Mouse (Mus musculus) CH12.LX (cell line): ENCODE results near the gene Tmem60. TPM values are rescaled to one million over a fixed set of nuclear protein-coding genes. Genes with fewer than 3 reads are reported as not detected.

Experiments used
- DNase-seq: peaks from one replicate; pipeline ENCODE4 v3.0.0-alpha.2; 2013; ENCODE audit errors: extremely low read depth
- H3K27ac ChIP-seq: 2 replicates; pipeline ENCODE4 v1.5.1; 2012; ENCODE audit warnings: low read depth, mild to moderate bottlenecking, control low read depth, moderate library complexity; ENCODE audit not compliant: insufficient read depth
- H3K27me3 ChIP-seq: replicated peaks from 2 replicates; pipeline ENCODE3; 2012; ENCODE audit warnings: inconsistent platforms
- H3K36me3 ChIP-seq, 2 experiments: replicated peaks in 1 of 2; 2 replicates each; pipeline versions ENCODE3 to v1.6.1; 2012; ENCODE audit warnings: inconsistent platforms in 1 of 2, low read length in 1 of 2, mild to moderate bottlenecking in 1 of 2, mixed read lengths in 1 of 2, moderate library complexity in 1 of 2; ENCODE audit not compliant: control insufficient read depth in 1 of 2, insufficient read depth in 1 of 2
- H3K4me1 ChIP-seq, 2 experiments: 2 replicates each; pipeline ENCODE4 v1.6.1; 2012; ENCODE audit warnings: inconsistent platforms in 1 of 2, moderate library complexity in 1 of 2; ENCODE audit not compliant: insufficient read depth in 2 of 2, control insufficient read depth in 1 of 2
- H3K4me2 ChIP-seq: 2 replicates; pipeline ENCODE4 v1.6.1; 2012; ENCODE audit warnings: low read depth, mild to moderate bottlenecking, control low read depth; ENCODE audit not compliant: poor library complexity, insufficient read depth, severe bottlenecking
- H3K4me3 ChIP-seq, 3 experiments: fragments of 150-350 bp in 1 of 3; sonication (generic) in 1 of 3; replicated peaks in 1 of 3; 2 replicates each; pipeline versions ENCODE3 to v1.5.1; 2011 to 2012; ENCODE audit warnings: low read depth in 2 of 3, low read length in 2 of 3, mild to moderate bottlenecking in 2 of 3, moderate library complexity in 2 of 3, control low read depth in 1 of 3, improper control_type of control experiment in 1 of 3, inconsistent platforms in 1 of 3, mixed read lengths in 1 of 3; ENCODE audit not compliant: poor library complexity in 1 of 3
- H3K79me2 ChIP-seq: replicated peaks from 2 replicates; pipeline ENCODE4 v1.6.1; 2012; ENCODE audit warnings: mild to moderate bottlenecking, moderate library complexity; ENCODE audit not compliant: control insufficient read depth, poor library complexity, insufficient read depth, severe bottlenecking; ENCODE audit errors: extremely low read depth
- H3K9ac ChIP-seq: 2 replicates; pipeline ENCODE4 v1.6.1; 2012; ENCODE audit warnings: low read depth, mild to moderate bottlenecking, control low read depth, moderate library complexity; ENCODE audit not compliant: insufficient read depth
- H3K9me3 ChIP-seq: replicated peaks from 2 replicates; pipeline ENCODE3; 2012; ENCODE audit warnings: low read length, inconsistent platforms, mixed read lengths
- BHLHE40 ChIP-seq: IDR thresholded peaks from 2 replicates; pipeline ENCODE4 v1.6.1; 2011; ENCODE audit warnings: mild to moderate bottlenecking, low read depth, low read length, improper control_type of control experiment
- CHD2 ChIP-seq: IDR thresholded peaks from 2 replicates; pipeline ENCODE4 v1.6.1; 2011; ENCODE audit warnings: low read length, improper control_type of control experiment
- ELF1 ChIP-seq: IDR thresholded peaks from 2 replicates; pipeline ENCODE4 v1.6.1; 2014; ENCODE audit warnings: low read depth, mild to moderate bottlenecking, inconsistent platforms, low read length, improper control_type of control experiment
- EP300 ChIP-seq: IDR thresholded peaks from 2 replicates; pipeline ENCODE4 v1.6.1; 2011; ENCODE audit warnings: low read length, improper control_type of control experiment
- ETS1 ChIP-seq: conservative IDR thresholded peaks from 2 replicates; pipeline ENCODE4 v1.6.1; 2012; ENCODE audit warnings: low read depth, mild to moderate bottlenecking, inconsistent platforms, low read length, improper control_type of control experiment, moderate library complexity
- IRF4 ChIP-seq: IDR thresholded peaks from 2 replicates; pipeline ENCODE4 v1.6.1; 2014; ENCODE audit warnings: low read depth, mild to moderate bottlenecking, inconsistent platforms, low read length, improper control_type of control experiment
- MAFK ChIP-seq: IDR thresholded peaks from 2 replicates; pipeline ENCODE4 v1.6.1; 2011; ENCODE audit warnings: low read length, improper control_type of control experiment; ENCODE audit not compliant: insufficient replicate concordance
- MAX ChIP-seq: IDR thresholded peaks from 2 replicates; pipeline ENCODE4 v1.6.1; 2011; ENCODE audit warnings: low read length, improper control_type of control experiment
- NELFE ChIP-seq: IDR thresholded peaks from 2 replicates; pipeline ENCODE4 v1.6.1; 2011; ENCODE audit warnings: low read depth, low read length, improper control_type of control experiment
- PAX5 ChIP-seq: IDR thresholded peaks from 2 replicates; pipeline ENCODE4 v1.6.1; 2012; ENCODE audit warnings: low read length, inconsistent platforms, mixed read lengths
- SIN3A ChIP-seq: IDR thresholded peaks from 2 replicates; pipeline ENCODE4 v1.6.1; 2012; ENCODE audit warnings: low read length, improper control_type of control experiment, inconsistent platforms
- SMC3 ChIP-seq: IDR thresholded peaks from 2 replicates; pipeline ENCODE4 v1.6.1; 2011; ENCODE audit warnings: low read depth, low read length, improper control_type of control experiment
- TBP ChIP-seq: conservative IDR thresholded peaks from 2 replicates; pipeline ENCODE4 v1.6.1; 2011; ENCODE audit warnings: low read depth, low read length, improper control_type of control experiment
- USF1 ChIP-seq: IDR thresholded peaks from 2 replicates; pipeline ENCODE4 v1.6.1; 2014; ENCODE audit warnings: low read depth, mild to moderate bottlenecking, inconsistent platforms, low read length, improper control_type of control experiment
- USF2 ChIP-seq: conservative IDR thresholded peaks from 2 replicates; pipeline ENCODE4 v1.6.1; 2011; ENCODE audit warnings: low read depth, low read length, improper control_type of control experiment
- ZMIZ1 ChIP-seq: IDR thresholded peaks from 2 replicates; pipeline ENCODE4 v1.6.1; 2012; ENCODE audit warnings: low read depth, mild to moderate bottlenecking, inconsistent platforms, low read length, improper control_type of control experiment
- dilution Hi-C: fragments of 300-500 bp; cut with MboI; formaldehyde crosslinking; loops from 2 replicates; pipeline ENCODE4 v1.14.3; 2020; ENCODE audit warnings: low sequenced_read_pairs; ENCODE audit not compliant: extremely low pct_unique_long_range_greater_than_20kb, extremely low pct_ligation_motif_present
- in situ Hi-C: fragments of 300-500 bp; cut with MboI; formaldehyde crosslinking; loops from 3 replicates; pipeline ENCODE4 v1.14.3; 2019; ENCODE audit warnings: low sequenced_read_pairs, low pct_ligation_motif_present, low pct_unique_long_range_greater_than_20kb, mixed read lengths
- polyA plus RNA-seq: library from polyadenylated mRNA; unstranded; fragments of >175 nt; gene quantifications from 2 replicates; pipeline ENCODE4 v1.2.1, GENCODE M21; 2012; ENCODE audit warnings: low read depth; ENCODE audit not compliant: insufficient read length
- total RNA-seq, 2 experiments: library from RNA; depleted of rRNA; stranded (reverse); fragments of 300-350 nt in 1 of 2; fragments of >200 nt in 1 of 2; gene quantifications; 2 replicates each; pipeline ENCODE4 v1.2.3; 2012 to 2014

The Tmem60 gene
- total and polyA plus RNA-seq, 3 experiments = 12.9 to 35.4 (median 17.2) TPM

GRCm38 (mm10) chr5:20864216-20864969 is 17.6 kb upstream of the Tmem60 start:
- Histone ChIP-seq H3K4me3 (no peak overlapping the region), H3K9ac (peak overlapping the region; percentile 65), H3K9me3 (no peaks in the 10 kb centered on the region), H3K27me3 (no peaks in the 10 kb centered on the region), H3K4me1 (peaks cover 2 to 66% of the 10 kb centered on the region in 2 experiments; a peak in 3 of 4 replicates), H3K4me2 (peak overlapping the region; percentile 87), H3K36me3 (peaks cover 0 to 6% of the 10 kb centered on the region in 2 experiments), H3K79me2 (peaks cover 18% of the 10 kb centered on the region), H3K27ac (peak overlapping the region; percentile 6; the same call in 1 of the 2 replicates)
- TF ChIP-seq ELF1 (peak; percentile 36; the same call in 1 of the 2 replicates), MAFK (no peak), USF1 (no peak), EP300 (0 out of 2 replicates have a peak, but pooled peaks have one; percentile 7), IRF4 (peak; percentile 22; the same call in 1 of the 2 replicates)
- peak; percentile 45 for DNase-seq
- in situ Hi-C loops (no loop called here), dilution Hi-C loops (no loop called here)

GRCm38 (mm10) chr5:20865193-20865755 is 16.7 kb upstream of the Tmem60 start:
- H3K4me2 ChIP-seq = peak overlapping the region; percentile 87
- in situ Hi-C loops = no loop called here
- no peak overlapping the region for H3K27ac ChIP-seq
- peaks cover 0 to 5% of the 10 kb centered on the region in 2 experiments for H3K36me3 ChIP-seq
- H3K27me3 ChIP-seq = no peaks in the 10 kb centered on the region
- no peak for DNase-seq
- H3K4me3 ChIP-seq = no peak overlapping the region
- TF ChIP-seq SMC3 (no peak), CHD2 (no peak), USF2 (no peak), BHLHE40 (no peak), ZMIZ1 (no peak), TBP (no peak), MAX (no peak), ETS1 (no peak), NELFE (no peak), SIN3A (no peak), PAX5 (no peak)
- no peaks in the 10 kb centered on the region for H3K9me3 ChIP-seq
- peaks cover 24% of the 10 kb centered on the region for H3K79me2 ChIP-seq
- dilution Hi-C loops = no loop called here
- peak overlapping the region; percentile 65; the same call in 1 of the 2 replicates for H3K9ac ChIP-seq
- H3K4me1 ChIP-seq = peaks cover 2 to 66% of the 10 kb centered on the region in 2 experiments; a peak in 3 of 4 replicates
